Mouse (Mus musculus) MEL (cell line): ENCODE data around the gene Cntnap1. TPM values are rescaled to one million over a fixed set of nuclear protein-coding genes. Genes with fewer than 3 reads are reported as not detected.

Source experiments
- DNase-seq: peaks from one replicate; pipeline ENCODE4 v3.0.0; 2011; ENCODE audit warnings: low read depth, low spot score
- H3K27ac ChIP-seq: 2 replicates; pipeline ENCODE4 v1.5.1; 2012; ENCODE audit warnings: low read depth, mild to moderate bottlenecking, control low read depth, low read length, moderate library complexity; ENCODE audit not compliant: control insufficient read depth
- H3K27me3 ChIP-seq, 2 experiments: fragments of 150-350 bp in 1 of 2; sonication (generic) in 1 of 2; 2 replicates each; pipeline ENCODE4 v1.6.1; 2012; ENCODE audit warnings: low read length in 2 of 2, mild to moderate bottlenecking in 2 of 2, improper control_type of control experiment in 1 of 2, moderate library complexity in 1 of 2; ENCODE audit not compliant: insufficient read depth in 2 of 2, control insufficient read depth in 1 of 2
- H3K36me3 ChIP-seq, 2 experiments: 2 replicates each; pipeline ENCODE4 v1.6.1; 2012 to 2014; ENCODE audit warnings: low read length in 2 of 2, improper control_type of control experiment in 1 of 2, inconsistent platforms in 1 of 2, mild to moderate bottlenecking in 1 of 2; ENCODE audit not compliant: insufficient read depth in 2 of 2, control insufficient read depth in 1 of 2
- H3K4me1 ChIP-seq, 2 experiments: fragments of 150-350 bp in 1 of 2; sonication (generic) in 1 of 2; 2 replicates each; pipeline ENCODE4 v1.6.1; 2012; ENCODE audit warnings: low read length in 2 of 2, improper control_type of control experiment in 1 of 2, mild to moderate bottlenecking in 1 of 2; ENCODE audit not compliant: insufficient read depth in 2 of 2, control insufficient read depth in 1 of 2
- H3K4me3 ChIP-seq, 2 experiments: fragments of 150-350 bp in 1 of 2; sonication (generic) in 1 of 2; 2 replicates each; pipeline ENCODE4 v1.5.1; 2012; ENCODE audit warnings: low read depth in 2 of 2, low read length in 2 of 2, mild to moderate bottlenecking in 2 of 2, moderate library complexity in 2 of 2, control low read depth in 1 of 2, improper control_type of control experiment in 1 of 2; ENCODE audit not compliant: control insufficient read depth in 1 of 2, insufficient read depth in 1 of 2
- H3K79me2 ChIP-seq: 2 replicates; pipeline ENCODE4 v1.6.1; 2012; ENCODE audit warnings: mild to moderate bottlenecking, low read length, moderate library complexity; ENCODE audit not compliant: control insufficient read depth, poor library complexity, insufficient read depth
- H3K9ac ChIP-seq: 2 replicates; pipeline ENCODE4 v1.6.1; 2012; ENCODE audit warnings: low read depth, mild to moderate bottlenecking, control low read depth, low read length, moderate library complexity; ENCODE audit not compliant: control insufficient read depth, poor library complexity, severe bottlenecking
- H3K9me3 ChIP-seq: fragments of 150-350 bp; sonication (generic); replicated peaks from 2 replicates; pipeline ENCODE4 v1.6.1; 2012; ENCODE audit warnings: mild to moderate bottlenecking, low read length, improper control_type of control experiment, moderate library complexity; ENCODE audit not compliant: insufficient read depth
- BHLHE40 ChIP-seq: IDR thresholded peaks from 2 replicates; pipeline ENCODE4 v1.6.1; 2012; ENCODE audit warnings: low read depth, mild to moderate bottlenecking, inconsistent platforms, low read length, improper control_type of control experiment, borderline replicate concordance
- CHD1 ChIP-seq: IDR thresholded peaks from 2 replicates; pipeline ENCODE4 v1.6.1; 2012; ENCODE audit warnings: low read depth, mild to moderate bottlenecking, inconsistent platforms, low read length, improper control_type of control experiment
- CHD2 ChIP-seq: IDR thresholded peaks from 2 replicates; pipeline ENCODE4 v1.6.1; 2011; ENCODE audit warnings: low read length, improper control_type of control experiment
- ELF1 ChIP-seq: IDR thresholded peaks from 2 replicates; pipeline ENCODE4 v1.6.1; 2014; ENCODE audit warnings: low read depth, mild to moderate bottlenecking, inconsistent platforms, low read length, improper control_type of control experiment, moderate library complexity
- ETS1 ChIP-seq: IDR thresholded peaks from 2 replicates; pipeline ENCODE4 v1.6.1; 2012; ENCODE audit warnings: low read depth, mild to moderate bottlenecking, inconsistent platforms, low read length, improper control_type of control experiment, moderate library complexity
- MAFK ChIP-seq: IDR thresholded peaks from 2 replicates; pipeline ENCODE4 v1.6.1; 2011; ENCODE audit warnings: low read depth, mild to moderate bottlenecking, low read length, improper control_type of control experiment, borderline replicate concordance
- MAZ ChIP-seq: IDR thresholded peaks from 2 replicates; pipeline ENCODE4 v1.6.1; 2012; ENCODE audit warnings: low read depth, mild to moderate bottlenecking, inconsistent platforms, low read length, improper control_type of control experiment
- MXI1 ChIP-seq: IDR thresholded peaks from 2 replicates; pipeline ENCODE4 v1.6.1; 2011; ENCODE audit warnings: mild to moderate bottlenecking, low read depth, low read length, improper control_type of control experiment
- MYB ChIP-seq: IDR thresholded peaks from 2 replicates; pipeline ENCODE4 v1.6.1; 2011; ENCODE audit warnings: mild to moderate bottlenecking, low read depth, low read length, improper control_type of control experiment
- POLR2A ChIP-seq, 2 experiments: IDR thresholded peaks; 2 replicates each; pipeline ENCODE4 v1.6.1; 2011 to 2012; ENCODE audit warnings: low read length in 2 of 2, mild to moderate bottlenecking in 2 of 2, control low read depth in 1 of 2, improper control_type of control experiment in 1 of 2, low read depth in 1 of 2, moderate library complexity in 1 of 2; ENCODE audit not compliant: control insufficient read depth in 1 of 2, insufficient read depth in 1 of 2, poor library complexity in 1 of 2
- POLR2AphosphoS2 ChIP-seq: IDR thresholded peaks from 2 replicates; pipeline ENCODE4 v1.6.1; 2011; ENCODE audit warnings: low read length, improper control_type of control experiment
- RCOR1 ChIP-seq: IDR thresholded peaks from 2 replicates; pipeline ENCODE4 v1.6.1; 2012; ENCODE audit warnings: low read depth, mild to moderate bottlenecking, inconsistent platforms, low read length, improper control_type of control experiment
- TAL1 ChIP-seq: IDR thresholded peaks from 2 replicates; pipeline ENCODE4 v1.6.1; 2012; ENCODE audit warnings: mild to moderate bottlenecking, inconsistent platforms, low read length, moderate library complexity, mixed read lengths
- UBTF ChIP-seq: IDR thresholded peaks from 2 replicates; pipeline ENCODE4 v1.6.1; 2012; ENCODE audit warnings: low read depth, mild to moderate bottlenecking, inconsistent platforms, low read length, improper control_type of control experiment, moderate library complexity, borderline replicate concordance; ENCODE audit not compliant: insufficient read depth
- USF1 ChIP-seq: IDR thresholded peaks from 2 replicates; pipeline ENCODE4 v1.6.1; 2014; ENCODE audit warnings: low read depth, mild to moderate bottlenecking, inconsistent platforms, low read length, improper control_type of control experiment, moderate library complexity
- ZMIZ1 ChIP-seq: IDR thresholded peaks from 2 replicates; pipeline ENCODE4 v1.6.1; 2012; ENCODE audit warnings: low read depth, mild to moderate bottlenecking, inconsistent platforms, low read length, improper control_type of control experiment, moderate library complexity
- ZNF384 ChIP-seq: IDR thresholded peaks from 2 replicates; pipeline ENCODE4 v1.6.1; 2012; ENCODE audit warnings: low read depth, mild to moderate bottlenecking, inconsistent platforms, low read length, improper control_type of control experiment
- polyA plus RNA-seq, 2 experiments: library from polyadenylated mRNA; stranded (reverse) in 1 of 2; unstranded in 1 of 2; fragments of >175 nt in 1 of 2; fragments of >200 nt in 1 of 2; gene quantifications; 2 replicates each; pipeline versions ENCODE4 v1.2.1 to v1.2.4; 2012; ENCODE audit warnings: low replicate concordance in 2 of 2, low read depth in 1 of 2; ENCODE audit not compliant: insufficient read length in 2 of 2, insufficient read depth in 1 of 2, missing spikeins in 1 of 2
- total RNA-seq: library from RNA; depleted of rRNA; stranded (reverse); fragments of 300-350 nt; gene quantifications from 2 replicates; pipeline ENCODE4 v1.2.3, GENCODE M21; 2012

Gene Cntnap1
- total and polyA plus RNA-seq, 3 experiments = 0.01 TPM; not detected in 2

DNA sequence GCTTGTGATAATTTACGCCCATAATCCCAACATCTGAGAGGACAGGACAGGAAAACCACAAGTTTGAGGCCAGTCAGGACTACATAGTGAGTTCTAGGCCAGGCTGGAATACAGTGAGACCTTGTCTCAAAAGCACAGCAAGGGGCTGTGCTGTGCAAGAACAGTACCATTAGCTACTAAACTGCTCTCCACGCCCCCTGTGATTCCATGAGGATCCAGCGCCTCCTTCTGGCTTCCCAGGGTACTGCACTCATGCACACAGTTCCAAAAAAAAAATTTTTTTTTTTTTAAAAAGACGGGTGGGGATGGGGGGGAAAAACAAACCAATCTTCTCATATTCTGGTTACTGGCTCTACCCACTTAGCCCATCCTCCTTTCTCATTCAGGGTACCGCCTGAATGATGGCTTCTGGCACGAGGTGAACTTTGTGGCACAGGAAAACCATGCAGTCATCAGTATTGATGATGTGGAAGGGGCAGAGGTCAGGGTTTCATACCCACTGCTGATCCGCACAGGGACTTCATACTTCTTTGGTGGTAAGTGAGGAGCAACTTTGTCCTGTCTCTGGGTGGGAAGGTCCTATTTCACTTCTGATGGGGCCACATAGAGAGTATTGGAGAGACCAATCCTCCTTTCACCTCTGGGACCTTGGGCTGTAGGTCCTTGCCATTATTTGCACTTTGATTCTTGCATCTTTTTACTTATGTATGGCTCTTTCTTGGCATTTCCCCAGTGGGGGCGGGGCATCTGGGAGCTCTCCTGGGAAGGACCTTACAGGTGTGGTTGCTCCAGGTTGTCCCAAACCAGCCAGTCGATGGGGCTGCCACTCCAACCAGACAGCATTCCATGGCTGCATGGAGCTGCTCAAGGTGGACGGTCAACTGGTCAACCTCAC is 10.8 kb downstream of the Cntnap1 start (continued):
- TF ChIP-seq ZMIZ1 = no peak
- TF ChIP-seq ELF1 = no peak
- no peak for TF ChIP-seq MAFK
- TF ChIP-seq, all 39 proteins: peak for 8

GRCm38 (mm10) chr11:101181961-101182360 is 11.6 kb downstream of the Cntnap1 start:
- no peak overlapping the region for H3K4me3 ChIP-seq
- H3K79me2 ChIP-seq = no peaks in the 10 kb centered on the region
- no peaks in the 10 kb centered on the region for H3K36me3 ChIP-seq
- TF ChIP-seq USF1 (no peak), CHD1 (no peak), ZNF384 (no peak), MXI1 (no peak), MYB (no peak), POLR2A (IDR thresholded peaks at IDR 0.05; ENCODE audit: control insufficient read depth in 1 of 2, insufficient read depth in 1 of 2, low read depth in 1 of 2, low read length in 2 of 2, poor library complexity in 1 of 2) (no peak), CHD2 (no peak), ETS1 (no peak), MAZ (no peak), POLR2AphosphoS2 (no peak), MAFK (no peak), UBTF (no peak), TAL1 (no peak), BHLHE40 (no peak), RCOR1 (no peak), ELF1 (no peak)
- no peak overlapping the region for H3K9ac ChIP-seq
- no peak for DNase-seq
- H3K27ac ChIP-seq = no peak overlapping the region
- H3K4me1 ChIP-seq = no peaks in the 10 kb centered on the region
- H3K27me3 ChIP-seq = no peaks in the 10 kb centered on the region
- H3K9me3 ChIP-seq = no peaks in the 10 kb centered on the region
